In genomic region chr13:45718850-45719249, GRCm38 (mm10) we compare ENCODE assay signal across 18 mouse cellular contexts.
DNase-seq lines count a peak whose midpoint lies in the region; ATAC-seq lines count a peak whose summit lies in the region.
"Had no signal": no experiment of that assay in that cellular context is flagged by ENCODE, and none has a peak within 500 bp of the region (broad histone marks: within the 10 kb centered on the region; RNA-seq: fewer than 3 reads in every experiment).

No protein-coding gene starts in this region.

- no peak overlapping the region for H3K4me2 ChIP-seq in midbrain, embryonic 16.5 days (ENCODE audit: low read length)
- H3K4me2 ChIP-seq: embryonic facial prominence, embryonic 12.5 days; forebrain, embryonic 13.5 days; limb, embryonic 13.5 days had no signal

- peak; percentile 17 for DNase-seq in embryo, embryonic 10 days (ENCODE audit: low spot score)
- DNase-seq in embryo, embryonic 9.5 days (ENCODE audit: extremely low spot score), result no peak
- peak; percentile 12 for DNase-seq in 3134 (ENCODE audit: extremely low read depth, insufficient read length, low spot score)
- DNase-seq in WW6 (ENCODE audit: low read depth, low spot score), result peak; percentile 38
- DNase-seq in large intestine, adult 2 months (ENCODE audit: low read depth, low spot score), result peak; percentile 66
- no peak for DNase-seq in spleen, postnatal 36 days (ENCODE audit: low spot score in 2 of 2)
- DNase-seq: cerebellum, adult 9-10 months; layer of hippocampus, postnatal 36 days; liver, postnatal 0 days; right cerebral cortex, postnatal 4 days; thymus, postnatal 25 days had no signal

- H3K4me3 ChIP-seq in midbrain, embryonic 16.5 days (ENCODE audit: low read depth, low read length), result no peak overlapping the region
- H3K4me3 ChIP-seq: embryonic facial prominence, embryonic 12.5 days; forebrain, embryonic 13.5 days; limb, embryonic 13.5 days; midbrain, embryonic 10.5 days had no signal

- H3K4me1 ChIP-seq in midbrain, embryonic 16.5 days (ENCODE audit: control insufficient read depth, insufficient read depth, low read length), result no peaks in the 10 kb centered on the region
- H3K4me1 ChIP-seq: forebrain, embryonic 13.5 days; midbrain, embryonic 10.5 days had no signal

- H3K9ac ChIP-seq in midbrain, embryonic 16.5 days (ENCODE audit: low read depth, low read length), result no peak overlapping the region
- H3K9ac ChIP-seq: embryonic facial prominence, embryonic 12.5 days; forebrain, embryonic 13.5 days; limb, embryonic 13.5 days; liver, postnatal 0 days had no signal

- WGBS in large intestine, adult 2 months, result 35% methylated on average over 3 of the region's 3 CpGs
- WGBS in midbrain, embryonic 16.5 days, result 48% methylated on average over 3 of the region's 3 CpGs

- ATAC-seq in midbrain, embryonic 16.5 days, result no peak
- ATAC-seq in monocyte, adult 5-6 weeks (replicated peaks; ENCODE audit: insufficient number of reproducible peaks, low FRiP score, low TSS enrichment, poor library complexity, severe bottlenecking), result no peak
- ATAC-seq: forebrain, embryonic 13.5 days; hindbrain, postnatal 0 days; liver, postnatal 0 days had no signal

- no peaks in the 10 kb centered on the region for H3K36me3 ChIP-seq in midbrain, embryonic 16.5 days (ENCODE audit: control insufficient read depth, insufficient read depth, low read length)
- H3K36me3 ChIP-seq: embryonic facial prominence, embryonic 12.5 days; limb, embryonic 13.5 days; midbrain, embryonic 10.5 days had no signal

- H3K9me3 ChIP-seq in midbrain, embryonic 16.5 days (replicated peaks; ENCODE audit: control insufficient read depth, low read length, poor library complexity, severe bottlenecking), result no peaks in the 10 kb centered on the region
- H3K9me3 ChIP-seq: embryonic facial prominence, embryonic 12.5 days; forebrain, embryonic 13.5 days; limb, embryonic 13.5 days; midbrain, embryonic 10.5 days had no signal

- no peaks in the 10 kb centered on the region for H3K27me3 ChIP-seq in midbrain, embryonic 16.5 days (ENCODE audit: control insufficient read depth, insufficient read depth, low read depth, low read length)
- H3K27me3 ChIP-seq: embryonic facial prominence, embryonic 12.5 days; forebrain, embryonic 13.5 days; limb, embryonic 13.5 days had no signal

- no peak overlapping the region for H3K27ac ChIP-seq in midbrain, embryonic 16.5 days (ENCODE audit: low read length)
- H3K27ac ChIP-seq: embryonic facial prominence, embryonic 12.5 days; forebrain, embryonic 13.5 days; hindbrain, postnatal 0 days; limb, embryonic 13.5 days; midbrain, embryonic 10.5 days had no signal

Comparison
In these comparisons a context has a peak if more than half of its experiments do, and no peak if none do; other contexts are left out.
1. DNase-seq: peak in embryo, embryonic 10 days (single experiment), 3134 (single experiment), WW6 (single experiment) and large intestine, adult 2 months (single experiment); none in embryo, embryonic 9.5 days (single experiment) and spleen, postnatal 36 days (0 of 2).